Mouse (Mus musculus) heart, adult 8-10 months (tissue): ENCODE measurements around the gene Ly6g6e. TPM values are rescaled to one million over a fixed set of nuclear protein-coding genes. Genes with fewer than 3 reads are reported as not detected.

Experiments used
- DNase-seq: peaks from one replicate; pipeline ENCODE4 v3.0.0; 2022; ENCODE audit warnings: low spot score
- total RNA-seq, 4 experiments: library from RNA; stranded (reverse); gene quantifications; 2 replicates each; pipeline ENCODE4 v1.2.4; 2022

Ly6g6e gene
- total RNA-seq, 4 experiments from 2014 or later = not detected

- DNase-seq = no peak
Observed at GRCm38 (mm10) chr17:35071454-35071853, 5.2 kb upstream of the Ly6g6e start.

GRCm38 (mm10) chr17:35074097-35074496 is 2.6 kb upstream of the Ly6g6e start:
- no peak for DNase-seq

- no peak for DNase-seq
Observed at GRCm38 (mm10) chr17:35077285-35077684, 583 bp downstream of the Ly6g6e start.

GRCm38 (mm10) chr17:35077786-35078233 is 1.1 kb downstream of the Ly6g6e start, which contains the start of gene Ly6g6d:
Gene Ly6g6d (minus strand): TSS chr17:35078065.
- DNase-seq = no peak

- DNase-seq = no peak
Observed at GRCm38 (mm10) chr17:35079778-35080177, 3.1 kb downstream of the Ly6g6e start.

- no peak for DNase-seq
Observed at GRCm38 (mm10) chr17:35080248-35080647, 3.5 kb downstream of the Ly6g6e start.

- DNase-seq = no peak
Observed at GRCm38 (mm10) chr17:35080710-35081109, 4.0 kb downstream of the Ly6g6e start.

GRCm38 (mm10) chr17:35082841-35083576 is 6.3 kb downstream of the Ly6g6e start:
- no peak for DNase-seq

GRCm38 (mm10) chr17:35083929-35084497 is 7.3 kb downstream of the Ly6g6e start:
- no peak for DNase-seq

- no peak for DNase-seq
Observed at GRCm38 (mm10) chr17:35085208-35085865, 8.6 kb downstream of the Ly6g6e start, which contains the start of gene Ly6g6f. Gene Ly6g6f (minus strand): TSS chr17:35085610.

- DNase-seq = no peak
Observed at GRCm38 (mm10) chr17:35088151-35088550, 11.4 kb downstream of the Ly6g6e start.

GRCm38 (mm10) chr17:35088825-35089644 is 12.3 kb downstream of the Ly6g6e start, which contains the start of gene Abhd16a:
Gene Abhd16a (plus strand): TSS chr17:35089263.
- peak; percentile 92 for DNase-seq

GRCm38 (mm10) chr17:35090166-35090932 is 13.6 kb downstream of the Ly6g6e start:
- DNase-seq = no peak

GRCm38 (mm10) chr17:35092403-35093198 is 15.9 kb downstream of the Ly6g6e start:
- DNase-seq = no peak

- DNase-seq = no peak
Observed at GRCm38 (mm10) chr17:35094475-35095365, 18.0 kb downstream of the Ly6g6e start.

- no peak for DNase-seq
Observed at GRCm38 (mm10) chr17:35096597-35096996, 19.9 kb downstream of the Ly6g6e start.

GRCm38 (mm10) chr17:35097164-35097655 is 20.5 kb downstream of the Ly6g6e start:
- DNase-seq = no peak

- DNase-seq = no peak
Observed at GRCm38 (mm10) chr17:35100196-35100765, 23.6 kb downstream of the Ly6g6e start.
